Mouse (Mus musculus) hindbrain, postnatal 0 days (tissue): Measurements from ENCODE around the gene Pbxip1. TPM values are rescaled to one million over a fixed set of nuclear protein-coding genes. Genes with fewer than 3 reads are reported as not detected.

Experiments used
- ATAC-seq: fragments of 200-750 bp; cut with Nextera tagmentation; 2 replicates; pipeline ENCODE4 v1.8.0; 2017; ENCODE audit warnings: mild to moderate bottlenecking, moderate TSS enrichment, moderate library complexity
- DNase-seq: peaks from one replicate; pipeline ENCODE4 v3.0.0-alpha.2; 2015; ENCODE audit warnings: low spot score
- H3K27ac ChIP-seq: fragments of 300-500 bp; sonication (generic); 2 replicates; pipeline ENCODE4 v1.5.1; 2014; ENCODE audit warnings: mild to moderate bottlenecking
- H3K27me3 ChIP-seq: fragments of 300-500 bp; sonication (generic); 2 replicates; pipeline ENCODE4 v1.6.1; 2014; ENCODE audit warnings: low read length, mixed read lengths; ENCODE audit not compliant: insufficient read depth
- H3K36me3 ChIP-seq: fragments of 300-500 bp; sonication (generic); 2 replicates; pipeline ENCODE4 v1.6.1; 2014; ENCODE audit warnings: low read length, mixed read lengths; ENCODE audit not compliant: insufficient read depth
- H3K4me1 ChIP-seq: fragments of 300-500 bp; sonication (generic); 2 replicates; pipeline ENCODE4 v1.6.1; 2014; ENCODE audit warnings: antibody characterized with exemption, low read length, mixed read lengths; ENCODE audit not compliant: insufficient read depth
- H3K4me2 ChIP-seq: fragments of 300-500 bp; sonication (generic); 2 replicates; pipeline ENCODE4 v1.6.1; 2014; ENCODE audit warnings: low read depth, mild to moderate bottlenecking, low read length, moderate library complexity, mixed read lengths
- H3K4me3 ChIP-seq: fragments of 300-500 bp; sonication (generic); 2 replicates; pipeline ENCODE4 v1.5.1; 2014; ENCODE audit warnings: low read length
- H3K9ac ChIP-seq: fragments of 300-500 bp; sonication (generic); replicated peaks from 2 replicates; pipeline ENCODE4 v1.6.1; 2014; ENCODE audit warnings: mild to moderate bottlenecking, low read length, moderate library complexity, mixed read lengths
- H3K9me3 ChIP-seq: fragments of 300-500 bp; sonication (generic); 2 replicates; pipeline ENCODE4 v1.6.1; 2016; ENCODE audit warnings: low read length, mixed read lengths
- CTCF ChIP-seq: IDR thresholded peaks from 2 replicates; pipeline ENCODE4 v1.5.1; 2016; ENCODE audit warnings: antibody characterized with exemption, control low read depth, low read depth
- WGBS: fragments of 180-500 bp; shearing (Covaris S2); extraction: QIAGEN DNeasy Blood & Tissue Kit; methylation state at CpG from one replicate; pipeline ENCODE4 v1.1.7; 2014; 5-methylcytosine and 5-hydroxymethylcytosine counted together
- polyA plus RNA-seq: library from polyadenylated mRNA; unstranded; fragments of >200 nt; fragmentation: Nextera tagmentation; extraction: Ambion mirVana; gene quantifications from 2 replicates; pipeline ENCODE4 v1.2.1, GENCODE M21; 2015
- total RNA-seq: library from RNA; depleted of rRNA; stranded (reverse); fragments of >200 nt; gene quantifications from 2 replicates; pipeline ENCODE4 v1.2.3, GENCODE M21; 2014; rRNA removed

The Pbxip1 gene
- total RNA-seq (22.5 and 33.6 TPM in 2 replicates), polyA plus RNA-seq (28.5 and 31.3 TPM in 2 replicates)

DNA sequence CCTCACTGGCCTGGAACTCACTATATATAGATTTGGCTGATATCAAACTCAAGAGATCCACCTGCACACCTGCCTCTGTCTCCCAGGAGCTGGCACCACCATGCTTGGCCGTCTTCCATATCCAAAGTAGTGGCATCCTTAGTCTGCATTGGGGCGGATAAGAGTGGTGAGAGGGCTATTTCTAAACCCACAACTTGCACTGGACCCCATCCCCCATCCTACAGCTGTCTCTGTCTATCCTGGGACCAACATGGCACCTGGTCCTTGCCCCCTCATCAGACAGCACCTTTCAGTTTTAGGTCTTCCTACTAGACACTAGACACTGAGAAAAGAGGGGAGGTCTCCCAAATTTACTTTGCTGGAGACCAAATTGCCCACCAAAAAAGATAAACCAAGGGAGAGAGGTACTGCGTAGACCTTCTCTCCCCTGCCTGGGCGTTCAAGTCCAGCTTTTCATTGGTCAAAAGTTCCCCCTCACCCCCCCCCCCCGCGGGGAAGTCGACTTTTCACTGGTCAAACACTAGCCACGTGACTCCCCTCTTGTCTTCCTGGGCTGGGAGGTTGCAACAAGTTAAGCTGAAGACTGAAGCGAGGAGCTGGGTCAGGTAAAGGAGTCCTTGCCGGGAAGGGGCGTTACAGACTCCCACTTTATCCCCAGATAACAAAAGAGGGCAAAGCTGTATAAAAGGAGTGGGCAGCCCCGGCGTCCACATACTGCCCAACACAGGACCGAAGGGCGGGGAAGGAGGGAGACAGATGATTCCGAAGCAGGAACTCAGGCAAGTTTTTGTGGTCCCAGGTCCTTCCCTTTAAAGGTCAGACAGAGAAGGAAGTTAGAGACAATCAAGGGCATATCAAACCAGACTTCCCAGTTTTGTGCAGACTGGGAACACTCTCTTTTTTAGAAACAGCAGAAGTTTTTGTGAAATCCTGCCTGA is at the start of gene Pbxip1:
Gene Pbxip1, plus strand, starts transcription at position 531 of the 938 bp plus-strand sequence.
- ATAC-seq (peak; percentile 73), DNase-seq (peak; percentile 60)
- peak within 1 kb of the TSS; percentile 18 for H3K9ac ChIP-seq
- peaks cover 28% of the 10 kb centered on the region for H3K36me3 ChIP-seq
- no peak for TF ChIP-seq CTCF
- H3K9me3 ChIP-seq = no peaks in the 10 kb centered on the region
- peak within 1 kb of the TSS; percentile 29 for H3K4me3 ChIP-seq
- no peaks in the 10 kb centered on the region for H3K27me3 ChIP-seq
- peaks cover 9% of the 10 kb centered on the region for H3K4me1 ChIP-seq
- WGBS = 4% methylated on average over 16 of the region's 16 CpGs
- peak within 1 kb of the TSS; percentile 66 for H3K27ac ChIP-seq
- H3K4me2 ChIP-seq = peak within 1 kb of the TSS; percentile 52

DNA sequence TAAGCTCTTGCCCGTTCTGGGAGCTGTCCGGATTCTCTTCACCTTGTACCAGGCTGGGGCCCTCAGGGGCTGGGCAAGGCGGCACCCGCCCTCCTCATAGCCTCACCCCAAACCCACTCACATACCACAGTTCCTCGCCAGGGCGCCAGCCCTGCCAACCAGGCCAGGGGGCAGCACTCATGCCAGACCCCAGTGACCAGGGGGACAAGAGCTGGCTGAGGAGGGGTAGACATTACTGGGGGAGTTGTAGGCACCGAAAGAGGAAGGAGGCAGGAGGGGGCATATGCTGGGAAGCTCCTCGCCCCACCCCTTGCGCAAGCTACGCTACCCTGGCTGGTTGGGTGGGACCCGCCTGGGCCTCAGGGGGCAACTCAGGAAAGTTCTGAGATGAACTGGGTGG is 48.9 kb upstream of the Pbxip1 start:
- no peak for ATAC-seq
- Histone ChIP-seq H3K27me3 (no peaks in the 10 kb centered on the region), H3K36me3 (no peaks in the 10 kb centered on the region), H3K4me3 (no peak overlapping the region), H3K9ac (no peak overlapping the region), H3K9me3 (no peaks in the 10 kb centered on the region), H3K27ac (no peak overlapping the region), H3K4me1 (peaks cover 16% of the 10 kb centered on the region), H3K4me2 (no peak overlapping the region)
- WGBS = 65% methylated on average over 11 of the region's 11 CpGs
- peak; percentile 27; the same call in 1 of the 2 replicates for TF ChIP-seq CTCF
- DNase-seq = no peak

DNA sequence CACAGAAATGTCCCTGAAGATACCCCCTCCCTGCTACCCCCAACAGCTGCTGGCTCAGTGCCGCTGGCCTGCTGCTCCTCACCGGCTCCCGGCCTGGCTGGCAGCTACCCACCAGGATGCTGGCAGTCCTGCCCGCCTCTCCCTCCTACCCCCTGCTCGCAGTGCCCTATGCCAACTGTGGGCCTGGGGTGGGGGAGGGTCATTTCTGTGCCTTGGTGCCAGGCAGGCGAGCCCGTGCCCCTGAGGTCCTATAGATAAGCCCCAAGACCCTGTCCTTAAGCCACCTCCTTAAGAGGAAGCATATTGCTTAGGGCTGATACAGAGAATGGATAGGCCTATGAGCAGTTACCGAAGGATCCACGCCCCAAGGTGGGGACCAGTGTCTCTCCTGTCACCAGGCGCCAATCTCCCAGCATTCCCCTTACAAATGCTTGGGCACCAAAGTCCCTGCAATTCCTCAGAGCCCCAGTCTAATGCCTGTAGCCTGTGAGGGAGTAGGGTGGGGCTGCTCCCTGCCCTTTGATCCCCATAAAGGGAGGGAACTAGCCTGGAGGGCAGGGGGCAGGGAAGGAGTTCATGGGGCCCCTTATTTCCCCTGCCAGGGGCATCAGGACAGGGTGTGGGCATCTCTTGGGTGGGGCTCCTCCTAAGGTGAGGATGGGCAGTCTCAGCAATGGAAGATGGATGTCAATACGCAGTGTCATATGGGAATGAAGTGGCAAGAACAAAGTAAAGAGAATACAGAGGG is 48.2 kb upstream of the Pbxip1 start:
- DNase-seq (peak; percentile 56), ATAC-seq (peak; percentile 15; the same call in 1 of the 2 replicates)
- WGBS = 45% methylated on average over 11 of the region's 11 CpGs
- Histone ChIP-seq H3K4me1 (peaks cover 20% of the 10 kb centered on the region), H3K27me3 (no peaks in the 10 kb centered on the region), H3K36me3 (no peaks in the 10 kb centered on the region), H3K27ac (no peak overlapping the region), H3K9me3 (no peaks in the 10 kb centered on the region), H3K4me3 (no peak overlapping the region), H3K9ac (no peak overlapping the region), H3K4me2 (no peak overlapping the region)
- TF ChIP-seq CTCF = no peak

DNA sequence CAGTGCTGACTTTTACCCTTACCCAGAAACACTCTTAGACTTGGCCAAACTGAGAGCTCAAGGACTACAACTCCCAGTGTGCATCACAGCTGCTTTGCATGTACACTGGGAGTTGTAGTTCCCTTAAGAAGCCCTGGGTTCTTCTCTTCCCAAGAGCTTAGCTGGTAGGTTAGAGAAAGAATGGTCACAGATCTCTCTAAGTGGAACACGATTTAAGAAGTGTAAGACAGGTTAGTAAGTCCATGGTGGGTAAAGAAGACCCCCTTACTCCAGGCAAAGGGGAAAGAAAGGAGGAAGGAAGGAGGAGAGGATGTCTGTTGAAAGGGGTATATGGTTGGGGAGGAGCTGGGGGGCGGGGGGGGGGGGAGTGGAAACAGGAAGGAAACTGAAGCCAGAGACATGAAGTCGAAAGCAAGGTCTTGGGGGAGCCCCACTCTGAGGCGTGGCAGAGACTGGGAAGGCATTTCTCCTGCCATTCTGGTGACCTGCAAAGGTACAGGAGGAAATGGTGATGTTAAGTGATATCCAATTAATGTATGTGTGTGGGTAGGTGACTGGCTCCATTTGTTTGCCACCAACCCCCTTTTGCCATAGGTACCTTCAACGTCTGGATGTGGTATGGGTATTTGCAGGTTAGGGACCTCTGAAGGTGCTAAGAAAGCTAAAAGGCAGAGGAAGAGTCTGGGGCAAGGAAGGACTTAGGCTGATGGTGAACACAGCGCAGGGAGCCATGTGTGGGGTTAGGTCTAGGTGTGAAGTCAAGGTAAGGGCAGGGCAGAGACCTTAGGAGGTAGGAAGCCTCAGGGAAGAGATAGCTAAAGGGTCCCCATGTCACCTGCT is 47.4 kb upstream of the Pbxip1 start:
- DNase-seq = peak; percentile 79
- Histone ChIP-seq H3K27me3 (no peaks in the 10 kb centered on the region), H3K9me3 (no peaks in the 10 kb centered on the region), H3K4me3 (no peak overlapping the region), H3K9ac (no peak overlapping the region), H3K4me1 (peaks cover 20% of the 10 kb centered on the region), H3K27ac (no peak overlapping the region), H3K36me3 (no peaks in the 10 kb centered on the region), H3K4me2 (no peak overlapping the region)
- ATAC-seq = no peak
- no peak for TF ChIP-seq CTCF
- 72% methylated on average over 6 of the region's 6 CpGs for WGBS

DNA sequence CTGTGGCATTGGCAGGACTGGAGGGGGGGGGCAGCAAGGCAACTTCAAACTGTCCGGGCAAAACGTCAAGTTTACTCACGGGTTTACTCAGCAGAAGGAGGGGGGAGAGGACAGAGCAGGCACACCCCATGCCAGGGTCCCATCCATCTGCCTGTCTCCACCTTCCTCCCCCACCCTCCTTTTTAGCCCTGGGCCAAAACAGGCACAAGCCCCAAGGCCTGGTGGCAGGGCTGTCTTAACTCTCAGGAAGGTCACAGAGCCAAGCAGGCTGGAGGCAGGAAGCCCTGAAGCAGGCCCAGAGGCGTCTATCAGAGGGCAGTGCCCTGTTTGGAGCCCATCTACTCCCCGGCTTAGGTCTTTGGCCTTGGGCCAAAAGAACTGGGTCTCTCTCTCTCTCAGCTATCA is 46.4 kb upstream of the Pbxip1 start:
- 17% methylated on average over 5 of the region's 5 CpGs for WGBS
- H3K4me1 ChIP-seq = peaks cover 28% of the 10 kb centered on the region
- no peak for ATAC-seq

More for the DNA sequence above, 46.4 kb upstream of the Pbxip1 start:
- no peak overlapping the region for H3K9ac ChIP-seq
- H3K9me3 ChIP-seq = no peaks in the 10 kb centered on the region
- no peak overlapping the region for H3K27ac ChIP-seq
- no peak overlapping the region for H3K4me2 ChIP-seq
- DNase-seq = peak; percentile 51
- TF ChIP-seq CTCF = no peak
- H3K27me3 ChIP-seq = no peaks in the 10 kb centered on the region
- no peaks in the 10 kb centered on the region for H3K36me3 ChIP-seq
- no peak overlapping the region for H3K4me3 ChIP-seq
